Mouse (Mus musculus): ENCODE results near the gene Ubash3b.

Gene Ubash3b

DNA sequence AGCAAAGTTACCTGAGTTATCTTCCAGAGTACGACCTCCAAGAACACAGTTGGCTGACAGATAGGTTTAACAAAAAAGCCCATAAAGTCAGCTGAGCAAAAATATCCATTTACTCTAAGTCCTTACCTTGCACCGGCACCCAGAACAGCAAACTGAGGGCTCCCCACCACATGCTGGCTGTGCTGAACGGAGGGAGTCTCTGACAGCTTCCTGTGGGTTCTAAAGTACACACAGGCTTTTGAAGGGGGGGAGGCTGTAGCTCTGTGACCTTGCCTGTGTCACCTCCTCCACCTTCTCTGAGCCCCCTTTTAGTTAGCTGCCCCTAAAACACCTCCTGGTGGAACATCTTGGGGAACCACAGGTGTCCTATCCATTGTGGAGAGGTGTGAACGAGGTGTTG is 157.1 kb downstream of the Ubash3b start, which contains the start of gene Crtam:
TSS of gene Crtam (minus strand) at position 214 of the 400 bp plus-strand sequence.
- DNase-seq (ENCODE audit: low spot score in 2 of 2): no peak

DNA sequence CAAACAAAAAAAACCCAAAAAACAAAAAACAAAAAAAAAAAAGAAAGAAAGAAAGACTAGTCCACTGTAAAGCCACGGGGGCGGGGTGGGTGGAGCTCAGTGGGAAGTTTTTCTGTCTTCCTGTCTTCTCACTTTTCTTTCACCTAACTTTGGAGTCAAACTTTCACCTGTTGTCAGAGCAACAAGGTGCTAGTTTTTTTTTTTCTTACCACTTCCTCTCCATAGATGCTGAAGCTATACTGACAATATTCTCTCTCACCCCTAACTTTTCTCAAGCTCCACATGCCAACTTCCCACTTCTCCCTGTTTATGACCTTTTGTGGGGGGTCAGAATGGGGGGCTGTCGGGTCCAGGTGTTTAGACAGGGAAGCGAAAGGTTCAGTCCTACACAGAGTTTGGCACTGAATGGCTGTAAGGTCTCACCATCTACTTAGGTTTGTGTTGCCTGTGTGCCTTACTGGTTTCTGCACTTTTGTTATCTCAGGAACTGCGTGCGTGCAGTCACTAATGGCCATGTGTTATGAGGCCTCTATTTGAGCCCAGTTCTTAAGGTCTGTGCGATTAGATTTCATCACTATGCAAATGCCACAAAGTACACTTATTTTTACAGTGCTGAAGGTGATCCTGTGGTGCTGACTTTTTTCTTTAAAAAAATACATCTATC is 164.2 kb downstream of the Ubash3b start:
- no peak for DNase-seq (ENCODE audit: low spot score in 2 of 2)

DNA sequence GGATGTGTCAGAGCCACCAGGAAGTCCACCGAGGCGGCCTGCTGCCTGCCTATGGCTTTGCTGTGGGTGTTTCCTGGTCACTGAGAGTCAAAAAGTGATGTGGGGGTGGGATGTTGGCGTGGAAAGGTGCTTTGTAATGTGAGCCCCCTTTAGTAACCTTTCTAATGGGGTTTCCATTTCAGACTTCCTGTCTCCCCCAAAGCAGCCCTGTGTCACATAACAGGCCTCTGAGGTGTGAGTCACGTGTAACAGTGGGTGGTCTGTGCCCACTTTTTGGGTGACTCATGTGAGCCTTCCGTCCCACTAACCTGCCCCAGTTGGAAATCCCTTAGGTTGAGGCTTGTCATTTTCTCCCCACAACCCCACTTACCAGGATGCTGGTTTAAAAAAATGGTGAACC is 167.4 kb downstream of the Ubash3b start:
- no peak for DNase-seq (ENCODE audit: low spot score in 2 of 2)

DNA sequence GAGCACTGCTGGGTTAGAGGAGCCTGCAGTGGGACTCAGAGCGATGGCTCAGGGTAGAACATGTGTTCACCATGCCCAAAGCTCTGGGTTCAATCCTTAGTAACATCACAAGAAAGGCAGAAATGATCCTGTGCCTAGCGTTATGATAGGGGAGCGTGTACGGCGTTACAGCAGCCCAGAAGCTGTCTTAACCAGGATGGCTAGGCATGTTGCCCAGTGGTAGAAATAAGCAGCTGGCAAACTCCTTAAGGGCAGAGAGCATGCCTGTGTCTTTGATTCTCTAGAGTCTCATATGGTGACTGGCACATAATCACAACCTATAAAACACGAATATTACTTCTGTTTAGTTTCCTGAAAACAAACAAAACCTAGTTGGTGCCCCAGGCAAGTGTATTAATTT is 170.0 kb downstream of the Ubash3b start:
- DNase-seq (ENCODE audit: low spot score in 2 of 2): no peak

DNA sequence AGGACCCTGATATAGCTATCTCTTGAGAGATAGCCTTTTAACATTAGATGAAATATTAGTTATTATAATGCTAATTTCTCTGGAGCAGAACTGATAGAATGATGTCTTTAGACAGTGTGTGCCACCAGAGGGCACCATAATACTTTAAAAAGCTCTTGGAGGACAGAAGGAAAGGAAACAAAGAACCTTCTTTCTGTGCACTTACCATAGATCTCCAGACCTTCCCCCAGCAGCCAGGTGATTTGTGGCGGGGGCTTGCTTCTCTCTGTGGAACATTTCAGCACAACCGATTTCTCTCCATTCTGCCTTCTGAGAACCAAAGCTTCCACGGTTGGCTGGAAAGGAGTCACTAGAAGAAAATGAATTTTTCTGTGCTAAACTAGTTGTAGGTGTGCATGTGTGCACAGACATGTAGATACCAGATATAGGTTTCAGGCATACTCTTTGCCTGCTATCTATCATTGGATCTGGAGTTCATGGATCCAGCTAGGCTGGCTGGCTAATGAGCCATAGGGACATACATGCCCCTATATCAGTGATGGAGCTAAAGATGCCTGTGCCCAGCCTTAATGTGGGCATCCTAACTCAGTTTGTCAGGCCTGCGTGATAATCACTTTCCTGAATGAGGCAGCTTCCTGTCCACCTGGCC is 171.4 kb downstream of the Ubash3b start:
- DNase-seq (ENCODE audit: low spot score in 2 of 2): peak; percentile 11 to 58

DNA sequence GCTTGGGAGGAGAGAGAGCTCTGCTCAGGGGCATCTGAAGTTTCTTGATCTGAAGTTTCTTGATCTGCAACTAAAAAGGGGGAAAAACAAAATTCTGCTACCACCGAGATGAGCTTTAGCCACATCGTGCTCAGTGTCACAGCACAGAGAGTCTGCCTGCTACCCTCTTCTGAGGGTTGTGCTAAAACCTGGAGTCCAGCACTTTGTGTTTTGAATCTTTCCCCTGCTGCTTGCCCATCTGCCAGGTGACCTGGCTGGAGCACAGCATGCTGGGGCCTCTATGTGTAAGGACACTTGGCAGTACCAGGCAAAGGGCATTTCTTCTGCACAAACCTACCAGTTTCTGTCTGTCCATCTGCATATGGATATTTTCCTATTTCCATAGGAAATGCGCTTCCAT is 177.2 kb downstream of the Ubash3b start:
- no peak for DNase-seq (ENCODE audit: low spot score in 2 of 2)

DNA sequence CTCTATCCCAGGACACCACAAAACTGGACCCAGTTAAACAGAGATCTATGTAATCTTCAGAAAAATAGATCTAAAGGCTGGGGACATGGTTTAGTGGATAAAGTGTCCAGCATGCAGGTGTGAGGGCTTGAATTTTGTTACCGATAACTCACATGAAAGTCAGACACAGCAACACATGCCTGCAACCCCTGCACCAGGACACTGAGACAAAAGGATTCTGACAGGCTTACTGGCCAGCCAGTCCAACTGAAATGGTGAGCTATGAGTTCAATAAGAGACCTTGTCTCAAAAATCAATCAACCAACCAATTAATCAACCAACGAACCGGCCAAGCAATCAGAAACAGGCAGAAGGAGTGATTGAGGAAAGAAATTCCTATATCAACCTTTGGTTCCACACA is 177.7 kb downstream of the Ubash3b start:
- no peak for DNase-seq (ENCODE audit: low spot score in 2 of 2)

DNA sequence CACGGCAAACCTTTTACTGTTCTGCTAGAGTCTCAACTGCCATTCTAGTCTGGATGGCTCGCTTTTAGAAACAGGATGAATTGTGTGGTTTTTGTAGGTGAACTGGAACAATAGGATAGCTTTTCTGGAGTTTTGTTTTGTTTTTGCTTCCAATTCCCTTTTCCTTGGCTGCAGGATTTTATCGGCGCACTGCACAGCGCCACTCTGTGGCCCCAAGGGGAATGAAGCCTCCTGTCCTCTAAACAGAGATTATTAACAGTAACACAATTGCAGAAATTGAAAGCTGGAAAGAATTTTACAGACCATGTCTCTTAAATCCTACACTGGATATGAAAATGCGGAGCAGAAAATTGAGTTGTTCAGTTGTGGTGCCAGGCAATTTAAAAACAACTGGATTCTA is 179.0 kb downstream of the Ubash3b start:
- no peak for DNase-seq (ENCODE audit: low spot score in 2 of 2)

DNA sequence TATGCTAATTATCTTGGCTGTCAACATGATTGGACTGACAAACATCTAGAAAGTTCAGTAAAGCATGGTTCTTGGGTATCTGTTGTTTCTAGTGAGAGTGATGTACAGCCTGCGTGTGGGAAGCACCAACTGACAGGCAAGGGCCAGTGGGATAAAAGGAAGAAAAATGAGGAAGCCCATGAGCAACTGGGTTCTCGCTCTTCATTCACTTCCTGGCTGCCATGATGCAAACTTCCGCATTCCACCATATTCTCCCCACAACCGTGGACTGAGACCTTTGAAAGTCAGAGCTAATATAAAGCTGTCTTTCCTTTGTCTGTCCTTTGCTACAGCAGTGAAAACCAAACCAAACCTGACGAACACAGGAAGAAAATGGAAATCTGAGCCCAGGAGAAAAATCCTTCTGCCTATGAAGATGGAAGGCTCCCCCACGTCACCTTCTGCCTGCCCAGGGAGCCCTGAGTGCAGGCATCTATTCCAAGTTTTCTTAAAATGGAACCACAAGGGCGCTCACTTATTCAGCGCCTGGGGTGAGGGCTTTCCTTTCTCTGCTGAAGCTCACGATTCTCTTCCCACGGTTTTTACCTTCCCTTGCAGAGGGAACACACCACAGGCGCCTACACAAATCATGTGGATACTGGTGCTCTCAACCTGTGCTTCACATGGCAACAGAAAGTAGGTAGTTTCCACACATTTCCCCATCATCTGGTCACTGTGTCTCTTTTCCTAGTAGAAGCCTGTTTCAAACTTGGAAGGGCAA is 187.3 kb downstream of the Ubash3b start:
- no peak for DNase-seq (ENCODE audit: low spot score in 2 of 2)

DNA sequence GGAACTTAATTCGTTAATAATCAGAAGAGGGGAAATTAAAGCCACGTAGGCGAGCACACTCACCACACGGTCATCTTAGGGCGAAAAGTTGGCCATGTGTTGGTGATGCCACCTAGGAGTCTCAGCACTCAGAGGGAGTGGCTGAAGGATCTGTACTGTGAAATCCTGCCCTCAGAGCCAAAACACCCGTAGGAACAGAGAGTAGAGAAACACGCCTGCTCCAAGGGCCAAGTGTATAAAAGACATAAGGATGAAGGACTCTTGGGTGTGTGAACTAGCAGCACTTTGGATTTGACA is 197.1 kb downstream of the Ubash3b start:
- DNase-seq (ENCODE audit: low spot score in 2 of 2): no peak

DNA sequence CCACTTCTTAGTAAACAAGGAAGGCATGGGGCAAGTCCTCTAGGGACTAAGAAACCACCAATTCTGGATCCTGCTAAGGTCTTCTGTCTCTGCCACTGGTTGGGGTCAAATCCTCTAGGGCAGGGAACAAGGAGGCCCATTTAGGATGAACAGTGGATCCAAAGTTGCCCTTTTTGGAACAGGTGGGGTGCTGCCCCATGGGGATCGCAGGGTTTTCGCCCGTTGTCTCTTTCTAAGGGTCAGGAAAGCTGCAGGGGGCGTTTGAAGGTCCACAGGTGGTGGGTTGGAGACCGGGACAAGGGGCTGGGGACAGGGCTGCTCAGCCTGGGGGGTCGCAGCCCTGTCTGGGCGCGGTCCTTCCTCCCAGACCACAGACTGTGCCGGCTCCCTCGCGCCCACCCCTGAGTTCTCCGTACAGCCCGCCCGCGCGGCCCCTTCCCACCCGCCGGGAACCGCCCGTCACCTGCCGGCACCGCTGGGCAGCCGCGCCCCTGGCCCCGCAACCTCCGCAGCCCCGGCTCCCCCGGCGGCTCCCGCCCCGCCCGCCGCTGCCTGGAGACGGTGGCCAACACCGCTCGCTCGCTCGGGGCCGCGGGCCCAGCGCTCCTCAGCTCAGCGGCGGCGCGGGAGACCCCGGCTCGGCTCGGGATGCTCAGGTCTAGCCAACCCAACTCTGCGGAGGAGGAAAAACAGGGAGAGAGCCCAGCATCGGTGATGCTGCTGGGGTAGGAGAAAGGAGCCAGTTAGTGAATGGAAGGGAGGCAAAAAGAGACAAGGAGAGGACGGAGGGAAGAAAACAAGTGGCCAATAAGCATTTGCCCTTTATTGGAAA is 197.7 kb downstream of the Ubash3b start, which contains the start of gene Jhy:
TSS of gene Jhy (minus strand) at position 533 of the 832 bp plus-strand sequence.
- no peak for DNase-seq (ENCODE audit: low spot score in 2 of 2)

DNA sequence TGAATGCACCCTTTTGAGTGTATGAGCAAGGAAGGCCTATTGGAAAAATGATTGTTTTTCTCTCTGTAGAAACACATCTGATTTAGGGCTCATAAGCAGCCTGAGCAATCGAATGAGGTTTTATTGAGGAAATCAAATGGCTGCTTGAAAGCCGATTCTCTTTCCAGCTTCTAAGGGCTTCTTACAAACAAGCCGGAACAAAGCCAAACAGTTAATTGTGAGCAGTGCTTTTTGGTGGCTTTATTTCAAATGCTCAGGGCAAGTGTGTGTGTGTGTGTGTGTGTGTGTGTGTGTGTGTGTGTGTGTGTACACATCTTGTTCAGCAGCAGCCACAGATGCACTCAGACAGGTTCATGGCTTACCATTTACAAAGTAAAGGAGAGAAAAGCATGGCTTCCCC is 200.1 kb downstream of the Ubash3b start:
- DNase-seq (ENCODE audit: low spot score in 2 of 2): no peak

Data from spleen, postnatal 10 days (tissue).